Mouse (Mus musculus) hindbrain, embryonic 16.5 days (tissue): ENCODE results near the gene Rnf19b. TPM values are rescaled to one million over a fixed set of nuclear protein-coding genes. Genes with fewer than 3 reads are reported as not detected.

ENCODE experiments used
- ATAC-seq: fragments of 200-750 bp; cut with Nextera tagmentation; 2 replicates; pipeline ENCODE4 v1.8.0; 2017; ENCODE audit warnings: moderate TSS enrichment, moderate library complexity
- H3K27ac ChIP-seq: fragments of 300-500 bp; sonication (generic); 2 replicates; pipeline ENCODE4 v1.5.1; 2014; ENCODE audit warnings: low read depth, mild to moderate bottlenecking, control low read depth, low read length, moderate library complexity
- H3K27me3 ChIP-seq: fragments of 300-500 bp; sonication (generic); replicated peaks from 2 replicates; pipeline ENCODE4 v1.6.1; 2014; ENCODE audit warnings: low read length; ENCODE audit not compliant: control insufficient read depth, insufficient read depth
- H3K36me3 ChIP-seq: fragments of 300-500 bp; sonication (generic); 2 replicates; pipeline ENCODE4 v1.6.1; 2014; ENCODE audit warnings: mild to moderate bottlenecking, low read length, moderate library complexity, mixed read lengths; ENCODE audit not compliant: control insufficient read depth, insufficient read depth
- H3K4me1 ChIP-seq: fragments of 300-500 bp; sonication (generic); 2 replicates; pipeline ENCODE4 v1.6.1; 2014; ENCODE audit warnings: low read depth, low read length; ENCODE audit not compliant: control insufficient read depth, insufficient read depth
- H3K4me2 ChIP-seq: fragments of 300-500 bp; sonication (generic); 2 replicates; pipeline ENCODE4 v1.6.1; 2014; ENCODE audit warnings: mild to moderate bottlenecking, low read length, control low read depth, moderate library complexity
- H3K4me3 ChIP-seq: fragments of 300-500 bp; sonication (generic); 2 replicates; pipeline ENCODE4 v1.5.1; 2014; ENCODE audit warnings: mild to moderate bottlenecking, low read length, control low read depth, moderate library complexity
- H3K9ac ChIP-seq: fragments of 300-500 bp; sonication (generic); 2 replicates; pipeline ENCODE4 v1.6.1; 2014; ENCODE audit warnings: low read depth, mild to moderate bottlenecking, control low read depth, low read length, moderate library complexity
- H3K9me3 ChIP-seq: fragments of 300-500 bp; sonication (generic); 2 replicates; pipeline ENCODE4 v1.6.1; 2014; ENCODE audit warnings: mild to moderate bottlenecking, low read length, moderate library complexity; ENCODE audit not compliant: control insufficient read depth
- WGBS: fragments of 180-500 bp; shearing (Covaris S2); extraction: QIAGEN DNeasy Blood & Tissue Kit; methylation state at CpG from one replicate; pipeline ENCODE4 v1.1.7; 2014; 5-methylcytosine and 5-hydroxymethylcytosine counted together
- polyA plus RNA-seq: library from polyadenylated mRNA; unstranded; fragments of >200 nt; fragmentation: Nextera tagmentation; extraction: Ambion mirVana; gene quantifications from 2 replicates; pipeline ENCODE4 v1.2.1, GENCODE M21; 2015

The Rnf19b gene
- 30.8 and 31.6 TPM in 2 replicates for polyA plus RNA-seq

DNA sequence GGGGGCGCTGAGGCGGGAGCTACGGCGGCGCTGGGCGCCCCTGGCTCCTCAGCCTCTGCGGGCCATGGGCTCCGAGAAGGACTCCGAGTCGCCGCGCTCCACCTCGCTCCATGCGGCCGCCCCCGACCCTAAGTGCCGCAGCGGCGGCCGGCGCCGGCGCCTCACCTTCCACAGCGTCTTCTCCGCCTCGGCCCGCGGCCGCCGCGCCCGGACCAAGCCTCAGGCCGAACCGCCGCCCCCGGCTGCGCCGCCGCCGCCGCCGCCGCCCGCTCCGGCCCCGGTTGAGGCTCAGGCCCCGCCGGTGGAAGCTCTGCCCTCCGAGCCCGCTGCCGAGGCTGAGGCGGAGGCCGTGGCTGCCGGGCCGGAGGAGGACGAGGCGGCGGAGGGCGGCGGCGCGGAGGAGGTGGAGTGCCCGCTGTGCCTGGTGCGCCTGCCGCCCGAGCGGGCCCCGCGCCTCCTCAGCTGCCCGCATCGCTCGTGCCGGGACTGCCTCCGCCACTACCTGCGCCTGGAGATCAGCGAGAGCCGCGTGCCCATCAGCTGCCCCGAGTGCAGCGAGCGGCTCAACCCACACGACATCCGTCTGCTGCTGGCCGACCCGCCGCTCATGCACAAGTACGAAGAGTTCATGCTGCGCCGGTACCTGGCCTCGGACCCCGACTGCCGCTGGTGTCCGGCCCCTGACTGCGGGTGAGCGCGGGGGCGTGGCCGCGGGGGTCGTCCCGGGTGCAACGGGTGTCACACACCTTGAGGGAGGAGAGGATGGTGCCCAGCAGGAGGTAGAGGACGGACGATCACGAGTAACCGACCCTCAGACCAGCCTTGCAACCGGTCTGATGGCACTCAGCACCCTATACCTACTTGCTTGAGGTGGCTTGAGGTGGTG, at the start of gene Rnf19b:
TSS of gene Rnf19b (plus strand) at position 65 of the 886 bp plus-strand sequence.
- WGBS: under 1% methylated on average over 79 of the region's 107 CpGs
- H3K4me2 ChIP-seq: peak within 1 kb of the TSS; percentile 84
- H3K9ac ChIP-seq: peak within 1 kb of the TSS; percentile 96
- H3K36me3 ChIP-seq: no peaks in the 10 kb centered on the region
- H3K27me3 ChIP-seq: no peaks in the 10 kb centered on the region
- peak; percentile 31 for ATAC-seq
- H3K9me3 ChIP-seq: no peaks in the 10 kb centered on the region
- H3K4me1 ChIP-seq: peaks cover 21% of the 10 kb centered on the region
- H3K27ac ChIP-seq: peak within 1 kb of the TSS; percentile 93
- peak within 1 kb of the TSS; percentile 58 for H3K4me3 ChIP-seq

DNA sequence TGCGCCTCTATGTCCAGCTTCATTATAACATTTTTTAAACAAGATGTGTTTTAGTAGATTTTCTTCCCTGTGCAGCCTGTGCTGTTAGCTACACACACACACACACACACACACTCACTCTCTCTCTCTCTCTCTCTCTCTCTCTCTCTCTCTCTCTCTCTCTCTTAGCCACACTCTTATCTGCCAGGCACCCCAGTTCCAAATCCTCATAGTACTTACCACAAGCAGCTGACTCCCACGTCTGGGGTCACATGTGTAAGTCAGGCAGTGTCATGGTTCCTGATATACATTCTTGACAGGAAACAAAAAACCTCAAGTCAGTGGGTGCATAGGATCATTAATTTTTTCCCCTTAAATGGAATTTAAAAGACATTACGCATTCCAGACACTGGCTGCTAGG, 49.4 kb upstream of the Rnf19b start:
- no peak overlapping the region for H3K4me2 ChIP-seq
- H3K36me3 ChIP-seq: peaks cover 10% of the 10 kb centered on the region
- no peak overlapping the region for H3K27ac ChIP-seq
- no peak overlapping the region for H3K4me3 ChIP-seq
- H3K9me3 ChIP-seq: no peaks in the 10 kb centered on the region
- no peak overlapping the region for H3K9ac ChIP-seq
- 82% methylated on average over 3 of the region's 3 CpGs for WGBS
- no peaks in the 10 kb centered on the region for H3K4me1 ChIP-seq
- no peaks in the 10 kb centered on the region for H3K27me3 ChIP-seq
- ATAC-seq: no peak

DNA sequence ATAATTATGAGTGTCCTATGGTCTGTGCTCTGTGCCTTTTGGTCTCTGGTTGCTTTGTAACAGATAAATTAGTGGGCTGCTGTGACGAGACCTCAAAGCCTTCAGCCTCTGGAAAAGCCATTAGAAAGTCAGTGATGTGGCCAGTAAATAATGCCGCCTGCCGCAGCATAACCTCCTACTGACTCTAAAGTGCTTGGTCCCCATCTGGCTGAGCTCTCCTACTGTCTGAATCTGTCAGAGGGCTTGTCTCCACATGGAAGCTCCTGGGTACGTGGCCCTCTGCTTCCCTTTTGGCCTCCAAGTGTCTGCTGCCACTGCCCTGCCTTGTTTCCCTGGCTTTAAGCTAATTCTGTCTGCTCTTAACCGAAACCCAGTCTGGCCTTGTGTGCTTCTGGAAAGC, 48.5 kb upstream of the Rnf19b start:
- H3K36me3 ChIP-seq: peaks cover 8% of the 10 kb centered on the region; the same call in 1 of the 2 replicates
- no peaks in the 10 kb centered on the region for H3K4me1 ChIP-seq
- no peak overlapping the region for H3K4me2 ChIP-seq
- H3K27ac ChIP-seq: no peak overlapping the region
- H3K27me3 ChIP-seq: no peaks in the 10 kb centered on the region
- no peaks in the 10 kb centered on the region for H3K9me3 ChIP-seq
- ATAC-seq: no peak
- 63% methylated on average over 5 of the region's 5 CpGs for WGBS
- H3K9ac ChIP-seq: no peak overlapping the region
- no peak overlapping the region for H3K4me3 ChIP-seq

DNA sequence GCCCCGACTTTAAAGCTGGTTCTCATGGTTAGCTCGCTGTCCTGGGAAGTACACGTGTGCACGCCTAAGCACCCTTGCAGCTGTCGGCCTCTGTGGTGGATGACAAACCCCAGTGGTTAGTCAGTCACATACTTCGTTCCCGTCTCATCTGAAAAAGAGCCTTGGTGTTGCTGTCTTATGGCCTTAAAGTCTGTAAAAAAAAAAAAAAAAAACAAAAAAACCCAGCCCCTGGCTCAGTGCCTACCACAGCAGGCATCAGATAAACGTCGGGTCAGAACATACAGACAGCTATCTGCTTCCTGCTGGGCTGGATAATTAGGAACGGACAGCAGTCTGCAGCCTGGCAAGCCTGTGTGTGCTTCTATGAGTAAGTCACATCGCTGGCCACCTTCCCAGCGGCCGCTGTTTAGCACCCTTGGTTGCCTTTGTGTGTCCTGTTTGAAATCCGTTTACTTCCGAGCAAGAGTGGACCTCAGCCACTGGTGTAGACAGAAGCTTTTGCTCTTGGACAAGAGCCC, 46.4 kb upstream of the Rnf19b start:
- no peak overlapping the region for H3K9ac ChIP-seq
- H3K36me3 ChIP-seq: peaks cover 8% of the 10 kb centered on the region; the same call in 1 of the 2 replicates
- H3K9me3 ChIP-seq: no peaks in the 10 kb centered on the region
- H3K27me3 ChIP-seq: no peaks in the 10 kb centered on the region
- H3K4me2 ChIP-seq: no peak overlapping the region
- no peak overlapping the region for H3K4me3 ChIP-seq
- peak; percentile 85 for ATAC-seq
- no peaks in the 10 kb centered on the region for H3K4me1 ChIP-seq
- no peak overlapping the region for H3K27ac ChIP-seq
- WGBS: 32% methylated on average over 15 of the region's 15 CpGs

DNA sequence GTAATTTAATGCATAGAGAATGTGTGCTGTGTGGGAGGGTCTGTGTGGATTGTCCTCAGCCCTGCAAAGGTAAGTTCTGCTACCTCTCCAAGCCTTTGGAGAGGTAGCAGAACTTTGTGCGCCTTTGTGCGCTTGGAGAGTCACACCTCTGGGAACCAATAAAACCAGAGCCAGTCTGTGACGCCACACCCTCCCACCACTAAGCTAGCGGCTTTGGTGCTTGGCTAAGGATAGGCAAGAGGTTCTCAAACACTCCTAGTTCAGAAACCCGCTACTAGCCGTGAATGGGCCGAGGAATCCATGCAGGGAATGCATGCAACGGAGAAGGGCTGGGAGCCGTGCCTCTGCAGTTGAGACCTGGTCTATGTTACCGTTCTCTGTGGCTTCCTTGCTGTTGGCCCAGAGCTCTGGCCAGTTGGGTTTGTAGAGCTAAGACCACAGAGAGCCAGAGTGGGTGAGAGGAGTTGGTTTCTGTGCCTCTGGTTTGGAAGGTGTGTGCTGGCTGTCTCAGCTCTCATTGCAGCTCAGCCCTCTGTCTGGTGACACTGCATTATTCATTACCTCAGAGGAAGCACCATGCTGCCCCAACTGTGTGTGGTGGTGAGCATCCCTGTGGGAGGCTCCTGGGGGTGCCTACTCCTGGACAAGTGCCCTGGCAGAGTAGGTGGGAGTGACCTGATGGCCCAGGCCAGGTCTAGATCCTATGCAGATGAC, 44.8 kb upstream of the Rnf19b start:
- 65% methylated on average over 10 of the region's 10 CpGs for WGBS
- H3K4me2 ChIP-seq: no peak overlapping the region
- H3K9me3 ChIP-seq: no peaks in the 10 kb centered on the region
- H3K9ac ChIP-seq: no peak overlapping the region
- no peak overlapping the region for H3K4me3 ChIP-seq
- H3K36me3 ChIP-seq: peaks cover 8% of the 10 kb centered on the region; the same call in 1 of the 2 replicates
- ATAC-seq: no peak
- no peaks in the 10 kb centered on the region for H3K27me3 ChIP-seq
- H3K4me1 ChIP-seq: no peaks in the 10 kb centered on the region
- no peak overlapping the region for H3K27ac ChIP-seq

DNA sequence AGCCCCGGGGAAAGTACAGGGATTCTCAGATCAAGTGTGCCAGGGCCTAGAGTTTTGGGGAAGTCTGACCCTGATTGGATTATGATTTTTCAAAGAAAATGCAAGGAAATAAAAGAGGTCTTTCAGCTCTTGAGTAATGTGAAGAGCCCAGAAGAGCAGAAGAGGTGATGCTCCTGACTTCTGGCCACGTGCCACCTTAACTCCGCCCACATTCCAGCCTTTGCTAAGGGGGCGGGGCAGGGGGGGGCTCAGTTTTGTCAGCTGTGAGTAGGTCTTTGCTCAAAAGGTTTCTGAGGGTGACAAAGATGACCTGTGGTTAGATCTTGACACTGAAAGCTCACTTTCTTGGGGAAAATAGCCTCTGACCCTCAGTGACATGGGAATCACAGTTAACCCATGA, 41.7 kb upstream of the Rnf19b start:
- no peak overlapping the region for H3K9ac ChIP-seq
- no peak overlapping the region for H3K4me2 ChIP-seq
- H3K4me3 ChIP-seq: no peak overlapping the region
- ATAC-seq: no peak
- H3K27me3 ChIP-seq: no peaks in the 10 kb centered on the region
- no peaks in the 10 kb centered on the region for H3K9me3 ChIP-seq
- H3K36me3 ChIP-seq: no peaks in the 10 kb centered on the region
- WGBS: 31% methylated on average over 4 of the region's 4 CpGs
- H3K4me1 ChIP-seq: peaks cover 15% of the 10 kb centered on the region
- no peak overlapping the region for H3K27ac ChIP-seq

DNA sequence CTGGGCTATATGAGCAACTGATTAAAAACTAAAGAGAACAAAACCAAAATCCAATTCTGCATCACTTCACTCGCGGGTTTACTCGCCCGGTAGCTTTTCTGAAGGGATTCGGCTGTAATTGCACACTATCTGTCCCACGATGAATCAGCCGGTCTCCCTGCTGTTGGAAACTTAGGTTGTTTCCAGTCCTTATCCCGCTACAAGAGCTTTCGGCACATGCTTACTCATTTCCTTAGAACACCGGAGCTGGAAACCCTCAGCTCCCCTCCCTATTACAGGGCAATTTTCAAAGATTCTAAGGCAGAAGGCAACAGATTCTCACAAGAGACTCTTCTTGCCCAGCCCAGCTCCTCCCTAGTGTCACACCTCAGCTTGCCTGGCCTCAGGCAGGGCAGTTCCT, 40.9 kb upstream of the Rnf19b start:
- no peaks in the 10 kb centered on the region for H3K9me3 ChIP-seq
- ATAC-seq: no peak
- no peak overlapping the region for H3K27ac ChIP-seq
- H3K36me3 ChIP-seq: no peaks in the 10 kb centered on the region
- H3K27me3 ChIP-seq: no peaks in the 10 kb centered on the region
- 91% methylated on average over 10 of the region's 10 CpGs for WGBS
- peaks cover 15% of the 10 kb centered on the region for H3K4me1 ChIP-seq
- no peak overlapping the region for H3K4me2 ChIP-seq
- H3K9ac ChIP-seq: no peak overlapping the region
- no peak overlapping the region for H3K4me3 ChIP-seq

DNA sequence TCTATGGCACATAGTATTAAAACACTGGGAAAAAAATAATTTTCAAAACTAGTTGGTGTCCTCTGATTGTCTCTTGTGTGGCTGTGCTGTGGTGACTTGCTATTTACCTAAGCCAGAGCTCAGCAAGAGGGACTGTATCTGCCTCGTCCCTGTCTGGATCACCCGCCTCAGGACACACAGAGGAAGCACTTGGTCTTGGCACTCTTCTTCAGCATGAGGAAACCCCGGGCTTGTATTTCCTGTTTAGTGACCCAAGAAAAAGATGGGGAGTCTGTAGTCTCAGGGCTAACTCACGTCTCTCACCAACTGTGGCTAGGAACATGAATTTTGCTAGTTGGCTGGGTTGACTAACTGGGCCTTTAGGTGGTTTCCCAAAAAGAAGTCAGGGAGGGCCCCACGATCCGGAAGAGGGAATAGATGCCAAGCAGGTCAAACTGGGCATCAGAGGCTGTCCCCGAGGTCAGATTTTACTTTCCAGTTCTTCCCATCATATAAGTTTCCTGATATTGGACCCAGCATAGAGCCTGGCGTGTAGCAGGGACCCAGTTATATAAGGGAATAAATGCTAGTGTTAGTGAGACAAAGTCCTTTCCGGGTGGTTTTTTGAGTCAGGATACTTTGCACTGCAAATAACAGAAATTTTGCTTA, 39.2 kb upstream of the Rnf19b start:
- no peak for ATAC-seq
- Histone ChIP-seq H3K4me1 (peaks cover 15% of the 10 kb centered on the region), H3K4me3 (no peak overlapping the region), H3K9me3 (no peaks in the 10 kb centered on the region), H3K36me3 (no peaks in the 10 kb centered on the region), H3K27me3 (no peaks in the 10 kb centered on the region), H3K9ac (no peak overlapping the region), H3K27ac (no peak overlapping the region), H3K4me2 (no peak overlapping the region)
- 85% methylated on average over 9 of the region's 9 CpGs for WGBS
